Mouse (Mus musculus) lung, embryonic 14.5 days (tissue): ENCODE measurements around the gene Dnajc27. TPM values are rescaled to one million over a fixed set of nuclear protein-coding genes. Genes with fewer than 3 reads are reported as not detected.

Experiments used
- ATAC-seq: fragments of 200-750 bp; cut with Nextera tagmentation; 2 replicates; pipeline ENCODE4 v1.8.0; 2017; ENCODE audit warnings: mild to moderate bottlenecking, moderate TSS enrichment, moderate library complexity; ENCODE audit not compliant: insufficient read depth
- DNase-seq: peaks from one replicate; pipeline ENCODE4 v3.0.0-alpha.2; 2015
- H3K27ac ChIP-seq: fragments of 300-500 bp; sonication (generic); 2 replicates; pipeline ENCODE4 v1.5.1; 2014; ENCODE audit warnings: low read depth, mild to moderate bottlenecking, moderate library complexity
- H3K27me3 ChIP-seq: fragments of 300-500 bp; sonication (generic); 2 replicates; pipeline ENCODE4 v1.6.1; 2014; ENCODE audit warnings: low read length, control low read depth; ENCODE audit not compliant: insufficient read depth
- H3K36me3 ChIP-seq: fragments of 300-500 bp; sonication (generic); 2 replicates; pipeline ENCODE4 v1.6.1; 2014; ENCODE audit warnings: control low read depth; ENCODE audit not compliant: insufficient read depth
- H3K4me1 ChIP-seq: fragments of 300-500 bp; sonication (generic); 2 replicates; pipeline ENCODE4 v1.6.1; 2014; ENCODE audit warnings: antibody characterized with exemption, control low read depth; ENCODE audit not compliant: insufficient read depth
- H3K4me2 ChIP-seq: fragments of 300-500 bp; sonication (generic); 2 replicates; pipeline ENCODE4 v1.6.1; 2014; ENCODE audit warnings: mild to moderate bottlenecking
- H3K4me3 ChIP-seq: fragments of 300-500 bp; sonication (generic); 2 replicates; pipeline ENCODE4 v1.5.1; 2014; ENCODE audit warnings: low read depth, low read length
- H3K9ac ChIP-seq: fragments of 300-500 bp; sonication (generic); 2 replicates; pipeline ENCODE4 v1.6.1; 2014
- H3K9me3 ChIP-seq: fragments of 300-500 bp; sonication (generic); 2 replicates; pipeline ENCODE4 v1.6.1; 2016; ENCODE audit warnings: low read depth, low read length, control low read depth
- CTCF ChIP-seq: IDR thresholded peaks from 2 replicates; pipeline ENCODE4 v1.5.1; 2016; ENCODE audit warnings: antibody characterized with exemption, low read depth
- WGBS: fragments of 180-500 bp; shearing (Covaris S2); extraction: QIAGEN DNeasy Blood & Tissue Kit; methylation state at CpG from one replicate; pipeline ENCODE4 v1.1.7; 2014; 5-methylcytosine and 5-hydroxymethylcytosine counted together
- polyA plus RNA-seq: library from polyadenylated mRNA; unstranded; fragments of >200 nt; fragmentation: Nextera tagmentation; extraction: Ambion mirVana; gene quantifications from 2 replicates; pipeline ENCODE4 v1.2.1, GENCODE M21; 2014

Gene Dnajc27
- polyA plus RNA-seq, 1 experiment from 2014 or later, result 8.7 TPM

- Histone ChIP-seq H3K9me3 (no peaks in the 10 kb centered on the region), H3K4me2 (no peak overlapping the region), H3K9ac (no peak overlapping the region), H3K36me3 (no peaks in the 10 kb centered on the region), H3K27me3 (no peaks in the 10 kb centered on the region), H3K27ac (no peak overlapping the region), H3K4me1 (no peaks in the 10 kb centered on the region; the same call in 1 of the 2 replicates), H3K4me3 (no peak overlapping the region)
- TF ChIP-seq CTCF, result peak; percentile 92
- whole genome bisulfite sequencing, result 0% methylated on average over 2 of the region's 2 CpGs
- DNase-seq, result peak; percentile 93
- ATAC-seq, result no peak
Observed at GRCm38 (mm10) chr12:4080311-4080710, 2.1 kb upstream of the Dnajc27 start.

- no peak overlapping the region; the same call in 1 of the 2 replicates for H3K9ac ChIP-seq
- no peaks in the 10 kb centered on the region for H3K9me3 ChIP-seq
- WGBS, result 57% methylated on average over 8 of the region's 8 CpGs
- peak overlapping the region; percentile 54; the same call in 1 of the 2 replicates for H3K4me3 ChIP-seq
- DNase-seq (no peak), ATAC-seq (no peak)
- peak overlapping the region; percentile 72 for H3K4me2 ChIP-seq
- H3K27me3 ChIP-seq, result no peaks in the 10 kb centered on the region
- H3K36me3 ChIP-seq, result peaks cover 20% of the 10 kb centered on the region
- H3K4me1 ChIP-seq, result no peaks in the 10 kb centered on the region; the same call in 1 of the 2 replicates
- peak overlapping the region; percentile 95; the same call in 1 of the 2 replicates for H3K27ac ChIP-seq
- TF ChIP-seq CTCF, result no peak
Observed at GRCm38 (mm10) chr12:4083441-4083840, 1.1 kb downstream of the Dnajc27 start.

GRCm38 (mm10) chr12:4107383-4107782 is 25.0 kb downstream of the Dnajc27 start:
- TF ChIP-seq CTCF, result peak; percentile 89
- Histone ChIP-seq H3K4me3 (no peak overlapping the region), H3K36me3 (peaks cover 49% of the 10 kb centered on the region), H3K4me1 (no peaks in the 10 kb centered on the region), H3K4me2 (no peak overlapping the region), H3K9ac (no peak overlapping the region), H3K27me3 (no peaks in the 10 kb centered on the region), H3K9me3 (no peaks in the 10 kb centered on the region), H3K27ac (no peak overlapping the region)
- peak; percentile 86 for DNase-seq
- WGBS, result 71% methylated on average over 4 of the region's 4 CpGs
- ATAC-seq, result peak; percentile 63

- Histone ChIP-seq H3K4me2 (no peak overlapping the region), H3K9ac (no peak overlapping the region), H3K9me3 (no peaks in the 10 kb centered on the region), H3K4me3 (no peak overlapping the region), H3K27ac (0 out of 2 replicates have a peak overlapping the region, but pooled peaks have one; percentile 12), H3K27me3 (no peaks in the 10 kb centered on the region), H3K4me1 (no peaks in the 10 kb centered on the region), H3K36me3 (no peaks in the 10 kb centered on the region)
- ATAC-seq, result peak; percentile 44; the same call in 1 of the 2 replicates
- TF ChIP-seq CTCF, result no peak
- WGBS, result 54% methylated on average over 9 of the region's 9 CpGs
- DNase-seq, result peak; percentile 27
Observed at GRCm38 (mm10) chr12:4116132-4116531, 33.7 kb downstream of the Dnajc27 start.

GRCm38 (mm10) chr12:4117136-4117535 is 34.8 kb downstream of the Dnajc27 start:
- 81% methylated on average over 3 of the region's 3 CpGs for WGBS
- H3K4me1 ChIP-seq, result no peaks in the 10 kb centered on the region
- H3K27me3 ChIP-seq, result no peaks in the 10 kb centered on the region
- no peak overlapping the region for H3K27ac ChIP-seq
- DNase-seq, result no peak
- H3K4me2 ChIP-seq, result no peak overlapping the region
- H3K9ac ChIP-seq, result no peak overlapping the region
- no peak overlapping the region for H3K4me3 ChIP-seq
- no peak for ATAC-seq
- no peaks in the 10 kb centered on the region for H3K9me3 ChIP-seq
- no peaks in the 10 kb centered on the region for H3K36me3 ChIP-seq
- no peak for TF ChIP-seq CTCF

GRCm38 (mm10) chr12:4117579-4117978 is 35.2 kb downstream of the Dnajc27 start:
- WGBS, result 72% methylated on average over 4 of the region's 4 CpGs
- no peak overlapping the region for H3K4me2 ChIP-seq
- H3K9me3 ChIP-seq, result no peaks in the 10 kb centered on the region
- no peaks in the 10 kb centered on the region for H3K27me3 ChIP-seq
- H3K4me1 ChIP-seq, result no peaks in the 10 kb centered on the region
- ATAC-seq, result no peak
- no peak overlapping the region for H3K4me3 ChIP-seq
- H3K9ac ChIP-seq, result no peak overlapping the region
- no peak overlapping the region for H3K27ac ChIP-seq
- H3K36me3 ChIP-seq, result no peaks in the 10 kb centered on the region
- no peak for TF ChIP-seq CTCF
- DNase-seq, result no peak

- no peak overlapping the region for H3K9ac ChIP-seq
- H3K27me3 ChIP-seq, result no peaks in the 10 kb centered on the region
- ATAC-seq (no peak), DNase-seq (no peak)
- no peak overlapping the region for H3K4me3 ChIP-seq
- H3K4me1 ChIP-seq, result no peaks in the 10 kb centered on the region
- H3K4me2 ChIP-seq, result no peak overlapping the region
- no peak for TF ChIP-seq CTCF
- no peak overlapping the region for H3K27ac ChIP-seq
- no peaks in the 10 kb centered on the region for H3K9me3 ChIP-seq
- WGBS, result 63% methylated on average over 7 of the region's 7 CpGs
- no peaks in the 10 kb centered on the region for H3K36me3 ChIP-seq
Observed at GRCm38 (mm10) chr12:4127346-4127745, 45.0 kb downstream of the Dnajc27 start.
